17 mouse cellular contexts compared by ENCODE assay signal in the genomic region with DNA sequence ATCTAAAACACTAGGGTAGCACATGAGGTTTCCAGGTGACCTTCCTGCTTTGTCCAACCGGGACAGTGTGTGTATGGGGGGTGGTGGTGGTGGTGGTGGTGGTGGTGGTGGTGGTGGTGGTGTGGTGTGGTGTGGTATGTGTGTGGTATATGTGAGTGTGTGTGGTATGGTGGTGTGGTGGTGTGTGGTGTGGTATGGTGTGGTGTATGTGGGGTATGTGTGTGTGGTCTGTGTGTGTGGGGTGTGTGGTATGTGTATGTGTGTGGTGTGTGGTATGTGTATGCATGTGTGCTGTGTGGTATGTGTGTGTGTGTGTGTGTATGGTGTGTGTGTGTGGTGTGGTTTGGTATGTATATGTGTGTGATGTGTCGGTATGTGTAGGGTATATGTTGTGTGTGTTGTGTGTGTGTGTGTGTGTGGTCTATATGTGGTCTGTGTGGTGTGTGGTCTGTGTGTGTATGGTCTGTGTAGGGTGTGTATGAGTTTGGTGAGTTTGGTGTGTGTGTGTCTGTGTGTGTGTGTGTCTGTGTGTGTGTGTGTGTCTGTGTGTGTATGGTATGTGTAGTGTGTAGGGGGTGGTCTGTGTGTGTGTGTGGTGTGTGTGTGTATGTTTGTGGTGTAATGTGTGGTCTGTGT.
DNase-seq lines count a peak whose midpoint lies in the region; ATAC-seq lines count a peak whose summit lies in the region.
"Had no signal": no experiment of that assay in that cellular context is flagged by ENCODE, and none has a peak within 500 bp of the region (broad histone marks: within the 10 kb centered on the region; RNA-seq: fewer than 3 reads in every experiment).

No protein-coding gene starts in this region.

- no peaks in the 10 kb centered on the region for H3K9me3 ChIP-seq in heart, embryonic 11.5 days (replicated peaks; ENCODE audit: control insufficient read depth, low read length)
- H3K9me3 ChIP-seq in lung, embryonic 15.5 days: no peaks in the 10 kb centered on the region
- H3K9me3 ChIP-seq in embryonic facial prominence, embryonic 12.5 days: no peaks in the 10 kb centered on the region
- H3K9me3 ChIP-seq in midbrain, embryonic 14.5 days (ENCODE audit: control insufficient read depth, low read length): no peaks in the 10 kb centered on the region
- H3K9me3 ChIP-seq: heart, embryonic 12.5 days; limb, embryonic 15.5 days had no signal

- H3K9ac ChIP-seq in heart, embryonic 11.5 days (ENCODE audit: low read depth, low read length): no peak overlapping the region
- H3K9ac ChIP-seq in lung, embryonic 15.5 days: no peak overlapping the region
- no peak overlapping the region for H3K9ac ChIP-seq in embryonic facial prominence, embryonic 12.5 days
- no peak overlapping the region for H3K9ac ChIP-seq in midbrain, embryonic 14.5 days (replicated peaks; ENCODE audit: low read length)
- H3K9ac ChIP-seq: heart, embryonic 12.5 days; limb, embryonic 15.5 days had no signal

- no peak overlapping the region for H3K4me2 ChIP-seq in heart, embryonic 11.5 days
- H3K4me2 ChIP-seq in lung, embryonic 15.5 days: no peak overlapping the region
- no peak overlapping the region for H3K4me2 ChIP-seq in embryonic facial prominence, embryonic 12.5 days (replicated peaks)
- no peak overlapping the region for H3K4me2 ChIP-seq in midbrain, embryonic 14.5 days (ENCODE audit: low read length)
- H3K4me2 ChIP-seq: heart, embryonic 12.5 days; limb, embryonic 15.5 days had no signal

- DNase-seq in heart, adult 8-10 months (ENCODE audit: low spot score): no peak
- no peak for DNase-seq in lung, postnatal 10 days
- DNase-seq in midbrain, embryonic 14.5 days: no peak
- no peak for DNase-seq in frontal cortex, postnatal 10 days (ENCODE audit: low spot score in 2 of 2)
- DNase-seq: adrenal gland, adult 8-10 months; B cell, adult 2 months; cerebellum, postnatal 10 days; kidney, postnatal 14 days; layer of hippocampus, adult 9-11 months; thymus, adult 2 months had no signal

- no peak overlapping the region for H3K27ac ChIP-seq in heart, embryonic 11.5 days (ENCODE audit: low read depth, low read length)
- no peak overlapping the region for H3K27ac ChIP-seq in lung, embryonic 15.5 days
- no peak overlapping the region for H3K27ac ChIP-seq in embryonic facial prominence, embryonic 12.5 days
- H3K27ac ChIP-seq in midbrain, embryonic 14.5 days (replicated peaks; ENCODE audit: low read depth, low read length): no peak overlapping the region
- H3K27ac ChIP-seq: limb, embryonic 15.5 days had no signal

- no peak overlapping the region for H3K4me3 ChIP-seq in heart, embryonic 11.5 days (ENCODE audit: low read depth, low read length)
- H3K4me3 ChIP-seq in lung, embryonic 15.5 days: no peak overlapping the region
- H3K4me3 ChIP-seq in embryonic facial prominence, embryonic 12.5 days: no peak overlapping the region
- H3K4me3 ChIP-seq in midbrain, embryonic 14.5 days (replicated peaks; ENCODE audit: low read depth, low read length): no peak overlapping the region
- H3K4me3 ChIP-seq: erythroblast, embryonic 14.5 days; heart, embryonic 12.5 days; limb, embryonic 15.5 days had no signal

- WGBS in heart, embryonic 11.5 days (ENCODE audit: insufficient replicate concordance): 82% methylated on average over 2 of the region's 2 CpGs
- 79% methylated on average over 2 of the region's 2 CpGs for WGBS in lung, embryonic 15.5 days
- 93% methylated on average over 2 of the region's 2 CpGs for WGBS in embryonic facial prominence, embryonic 12.5 days
- 98% methylated on average over 2 of the region's 2 CpGs for WGBS in midbrain, embryonic 14.5 days

- H3K36me3 ChIP-seq in heart, embryonic 11.5 days (ENCODE audit: control insufficient read depth, insufficient read depth, low read length): no peaks in the 10 kb centered on the region
- no peaks in the 10 kb centered on the region for H3K36me3 ChIP-seq in lung, embryonic 15.5 days
- H3K36me3 ChIP-seq in embryonic facial prominence, embryonic 12.5 days: no peaks in the 10 kb centered on the region
- no peaks in the 10 kb centered on the region for H3K36me3 ChIP-seq in midbrain, embryonic 14.5 days (ENCODE audit: control insufficient read depth, insufficient read depth, low read length)
- H3K36me3 ChIP-seq: heart, embryonic 12.5 days; limb, embryonic 15.5 days had no signal

- no peaks in the 10 kb centered on the region for H3K27me3 ChIP-seq in heart, embryonic 11.5 days (ENCODE audit: control insufficient read depth, insufficient read depth, low read length)
- no peaks in the 10 kb centered on the region for H3K27me3 ChIP-seq in lung, embryonic 15.5 days
- H3K27me3 ChIP-seq in embryonic facial prominence, embryonic 12.5 days: no peaks in the 10 kb centered on the region
- no peaks in the 10 kb centered on the region for H3K27me3 ChIP-seq in midbrain, embryonic 14.5 days (ENCODE audit: control insufficient read depth, insufficient read depth, low read length)
- H3K27me3 ChIP-seq: heart, embryonic 12.5 days; limb, embryonic 15.5 days had no signal

- no peaks in the 10 kb centered on the region for H3K4me1 ChIP-seq in heart, embryonic 11.5 days (ENCODE audit: control insufficient read depth, insufficient read depth, low read length)
- 0 out of 2 replicates have a peak, but pooled peaks cover 2% of the 10 kb centered on the region for H3K4me1 ChIP-seq in lung, embryonic 15.5 days
- H3K4me1 ChIP-seq in embryonic facial prominence, embryonic 12.5 days: peaks cover 32% of the 10 kb centered on the region
- peaks cover 7% of the 10 kb centered on the region; the same call in 1 of the 2 replicates for H3K4me1 ChIP-seq in midbrain, embryonic 14.5 days (ENCODE audit: control insufficient read depth, insufficient read depth, low read length)

- ATAC-seq in heart, embryonic 11.5 days (replicated peaks; ENCODE audit: insufficient number of reproducible peaks, low FRiP score, low TSS enrichment): 0 out of 2 replicates have a peak, but pooled peaks have one; percentile 39
- peak; percentile 37 for ATAC-seq in lung, embryonic 15.5 days (ENCODE audit: borderline replicate concordance, extremely low read depth, low FRiP score, low TSS enrichment)
- peak; percentile 50; the same call in 1 of the 2 replicates for ATAC-seq in embryonic facial prominence, embryonic 12.5 days (ENCODE audit: insufficient number of reproducible peaks, insufficient read depth, low FRiP score, low TSS enrichment)
- peak; percentile 51; the same call in 1 of the 2 replicates for ATAC-seq in midbrain, embryonic 14.5 days (ENCODE audit: low FRiP score, low TSS enrichment)
- ATAC-seq: intestine, embryonic 16.5 days had no signal
